In genomic region chr2:35514051-35514892, GRCm38 (mm10) we compare ENCODE assay signal across 7 mouse cellular contexts. TPM values are rescaled to one million over a fixed set of nuclear protein-coding genes. Genes with fewer than 3 reads are reported as not detected.
DNase-seq lines count a peak whose midpoint lies in the region; ATAC-seq and TF ChIP-seq lines count a peak whose summit lies in the region.

No protein-coding gene starts in this region.

- H3K9ac ChIP-seq in intestine, embryonic 16.5 days (ENCODE audit: low read depth, low read length): peak overlapping the region; percentile 46; the same call in 1 of the 2 replicates
- H3K9ac ChIP-seq in liver, embryonic 13.5 days: no peak overlapping the region

- H3K27ac ChIP-seq in intestine, embryonic 16.5 days (ENCODE audit: low read length): peak overlapping the region; percentile 86
- peak overlapping the region; percentile 29 for H3K27ac ChIP-seq in liver, embryonic 13.5 days

- H3K27me3 ChIP-seq in Patski: no peaks in the 10 kb centered on the region
- H3K27me3 ChIP-seq in intestine, embryonic 16.5 days (replicated peaks; ENCODE audit: control insufficient read depth, insufficient read depth, low read length): no peaks in the 10 kb centered on the region
- no peaks in the 10 kb centered on the region for H3K27me3 ChIP-seq in liver, embryonic 13.5 days

- H3K4me3 ChIP-seq in intestine, embryonic 16.5 days (ENCODE audit: low read length): no peak overlapping the region
- H3K4me3 ChIP-seq in liver, embryonic 13.5 days (replicated peaks): no peak overlapping the region

- in situ Hi-C loops in Patski (cut with MboI; ENCODE audit: low pct_unique_long_range_greater_than_20kb): loop anchor here (10.0 kb wide), 1 partner anchor 219 kb away; no protein-coding TSS in a partner anchor

- WGBS in intestine, embryonic 16.5 days: 28% methylated on average over 14 of the region's 14 CpGs
- WGBS in liver, embryonic 13.5 days (ENCODE audit: insufficient replicate concordance): 66% methylated on average over 14 of the region's 14 CpGs

- ATAC-seq in Patski: peak; percentile 79
- peak; percentile 85 for ATAC-seq in intestine, embryonic 16.5 days
- ATAC-seq in liver, embryonic 13.5 days (ENCODE audit: low read depth): no peak
- ATAC-seq in cerebellum, adult (ENCODE audit: insufficient number of reproducible peaks, low FRiP score, low TSS enrichment): no peak

- TF ChIP-seq CTCF in Patski (IDR thresholded peaks at IDR 0.05): no peak

- H3K4me1 ChIP-seq in intestine, embryonic 16.5 days (ENCODE audit: control insufficient read depth, insufficient read depth, low read length): peaks cover 11% of the 10 kb centered on the region
- H3K4me1 ChIP-seq in liver, embryonic 13.5 days (replicated peaks): peaks cover 15% of the 10 kb centered on the region

- no peaks in the 10 kb centered on the region for H3K9me3 ChIP-seq in intestine, embryonic 16.5 days (ENCODE audit: control insufficient read depth, low read length)
- H3K9me3 ChIP-seq in liver, embryonic 13.5 days (replicated peaks): no peaks in the 10 kb centered on the region

- no peaks in the 10 kb centered on the region for H3K36me3 ChIP-seq in intestine, embryonic 16.5 days (ENCODE audit: control insufficient read depth, insufficient read depth, low read length)
- no peaks in the 10 kb centered on the region for H3K36me3 ChIP-seq in liver, embryonic 13.5 days

- POLR2A ChIA-PET in Patski (lab: Charles Lee): no interaction called here

- CTCF ChIA-PET in Patski (lab: Charles Lee): interaction anchor here (1.6 kb wide), 1 partner anchor 117 kb away, joined by 3 read pairs; no protein-coding TSS in a partner anchor

- peak; percentile 84 for DNase-seq in Patski (ENCODE audit: low read depth, low spot score)
- peak; percentile 76 for DNase-seq in adrenal gland, postnatal 14 days
- DNase-seq in heart, adult 11 months: peak; percentile 99
- DNase-seq in liver, embryonic 13.5 days: no peak
- peak; percentile 32 for DNase-seq in retina, postnatal 7 days (ENCODE audit: low read depth, low spot score)

- H3K4me2 ChIP-seq in intestine, embryonic 16.5 days (ENCODE audit: low read depth, low read length): no peak overlapping the region
- H3K4me2 ChIP-seq in liver, embryonic 13.5 days: no peak overlapping the region

RNA-seq across cellular contexts. Expression of gene Dab2ip, which starts 43.8 kb away (rescaled TPM):
- 46.4 TPM for polyA plus RNA-seq in Patski (2021)
- total RNA-seq in adrenal gland, postnatal 14 days (2021): 69.6 and 73.3 TPM in 2 replicates
- polyA plus RNA-seq in intestine, embryonic 16.5 days (2015; fragmentation: Nextera tagmentation; extraction: Ambion mirVana): 27.0 and 28.7 TPM in 2 replicates
- 5.2 and 6.7 TPM in 2 replicates for polyA plus RNA-seq in liver, embryonic 13.5 days (2015; fragmentation: Nextera tagmentation; extraction: Ambion mirVana)

RNA-seq across cellular contexts. Expression of gene Ggta1, which starts 51.2 kb away (rescaled TPM):
- polyA plus RNA-seq in Patski (2021): 25.5 TPM
- 14.3 and 16.6 TPM in 2 replicates for total RNA-seq in adrenal gland, postnatal 14 days (2021)
- 13.9 and 14.6 TPM in 2 replicates for polyA plus RNA-seq in intestine, embryonic 16.5 days (2015; fragmentation: Nextera tagmentation; extraction: Ambion mirVana)
- polyA plus RNA-seq in liver, embryonic 13.5 days (2015; fragmentation: Nextera tagmentation; extraction: Ambion mirVana): 7.8 and 9.4 TPM in 2 replicates

Comparison
In these comparisons a context has a peak if more than half of its experiments do, and no peak if none do; other contexts are left out.
1. ATAC-seq: peak in Patski (single experiment) and intestine, embryonic 16.5 days (single experiment); none in liver, embryonic 13.5 days (single experiment) and cerebellum, adult (single experiment).